Mouse (Mus musculus): ENCODE measurements around the gene Sly. TPM values are rescaled to one million over a fixed set of nuclear protein-coding genes. Genes with fewer than 3 reads are reported as not detected.
"Not testable (repeated sequence)": the region's sequence is repeated elsewhere in the genome, so short reads cannot be mapped to it uniquely, and the experiment has no call there.

The Sly gene
- total RNA-seq (2021) = not detected
- long read RNA-seq, experiment 1 = 0 reads
- long read RNA-seq, experiment 2 = 0 reads

- intact Hi-C loops (cut with DNase I); H3K4me3 ChIP-seq; H3K27ac ChIP-seq; DNase-seq: not testable (repeated sequence)
Observed at GRCm38 (mm10) chrY:57186888-57187287, at the start of gene Sly. TSS of gene Sly (plus strand) at chrY:57187188.

Data from gastrocnemius, adult 2 months (tissue).